Mouse (Mus musculus): ENCODE measurements around the gene Meis2. TPM values are rescaled to one million over a fixed set of nuclear protein-coding genes. Genes with fewer than 3 reads are reported as not detected.

Gene Meis2
- polyA plus RNA-seq, 2 experiments: 0.69 to 1.5 TPM

GRCm38 (mm10) chr2:115939849-115940248, 125.8 kb downstream of the Meis2 start:
- H3K9me3 ChIP-seq (ENCODE audit: control insufficient read depth, low read length): no peaks in the 10 kb centered on the region
- H3K9ac ChIP-seq (replicated peaks): no peak overlapping the region
- DNase-seq (ENCODE audit: low read depth in 3 of 3, low spot score in 3 of 3) (no peak), ATAC-seq (ENCODE audit: insufficient read depth) (no peak)
- WGBS (ENCODE audit: insufficient replicate concordance): 65% methylated on average over 5 of the region's 5 CpGs
- H3K36me3 ChIP-seq (replicated peaks; ENCODE audit: control insufficient read depth, insufficient read depth, low read depth): no peaks in the 10 kb centered on the region
- H3K4me2 ChIP-seq (ENCODE audit: low read depth): no peak overlapping the region
- no peak overlapping the region for H3K4me3 ChIP-seq (ENCODE audit: insufficient read depth in 1 of 2, low read depth in 2 of 2, low read length in 2 of 2)
- no peaks in the 10 kb centered on the region for H3K27me3 ChIP-seq (ENCODE audit: control insufficient read depth, insufficient read depth, low read length)
- no peak overlapping the region for H3K27ac ChIP-seq
- TF ChIP-seq EP300 (IDR thresholded peaks at IDR 0.05; ENCODE audit: low read depth) (no peak), CTCF (IDR thresholded peaks at IDR 0.05; ENCODE audit: low read depth) (no peak)
- no peaks in the 10 kb centered on the region for H3K4me1 ChIP-seq (replicated peaks; ENCODE audit: control insufficient read depth in 2 of 2, insufficient read depth in 2 of 2, low read length in 1 of 2)

- Histone ChIP-seq H3K4me3 (ENCODE audit: insufficient read depth in 1 of 2, low read depth in 2 of 2, low read length in 2 of 2) (no peak overlapping the region), H3K9ac (replicated peaks) (no peak overlapping the region), H3K4me2 (ENCODE audit: low read depth) (no peak overlapping the region), H3K27me3 (ENCODE audit: control insufficient read depth, insufficient read depth, low read length) (no peaks in the 10 kb centered on the region), H3K36me3 (replicated peaks; ENCODE audit: control insufficient read depth, insufficient read depth, low read depth) (no peaks in the 10 kb centered on the region), H3K27ac (no peak overlapping the region), H3K9me3 (ENCODE audit: control insufficient read depth, low read length) (no peaks in the 10 kb centered on the region), H3K4me1 (replicated peaks; ENCODE audit: control insufficient read depth in 2 of 2, insufficient read depth in 2 of 2, low read length in 1 of 2) (no peaks in the 10 kb centered on the region)
- TF ChIP-seq EP300 (IDR thresholded peaks at IDR 0.05; ENCODE audit: low read depth) (no peak), CTCF (IDR thresholded peaks at IDR 0.05; ENCODE audit: low read depth) (no peak)
- ATAC-seq (ENCODE audit: insufficient read depth): no peak
- no peak for DNase-seq (ENCODE audit: low read depth in 3 of 3, low spot score in 3 of 3)
- WGBS (ENCODE audit: insufficient replicate concordance): 68% methylated on average over 8 of the region's 8 CpGs
These were observed 126.6 kb downstream of the Meis2 start for GRCm38 (mm10) chr2:115938926-115939563.

GRCm38 (mm10) chr2:115938296-115938695, 127.3 kb downstream of the Meis2 start:
- no peak overlapping the region for H3K4me3 ChIP-seq (ENCODE audit: insufficient read depth in 1 of 2, low read depth in 2 of 2, low read length in 2 of 2)
- H3K9me3 ChIP-seq (ENCODE audit: control insufficient read depth, low read length): no peaks in the 10 kb centered on the region
- ATAC-seq (ENCODE audit: insufficient read depth) (no peak), DNase-seq (ENCODE audit: low read depth in 3 of 3, low spot score in 3 of 3) (no peak)
- TF ChIP-seq CTCF (IDR thresholded peaks at IDR 0.05; ENCODE audit: low read depth) (no peak), EP300 (IDR thresholded peaks at IDR 0.05; ENCODE audit: low read depth) (no peak)
- H3K27me3 ChIP-seq (ENCODE audit: control insufficient read depth, insufficient read depth, low read length): no peaks in the 10 kb centered on the region
- H3K9ac ChIP-seq (replicated peaks): no peak overlapping the region
- H3K4me2 ChIP-seq (ENCODE audit: low read depth): no peak overlapping the region
- no peaks in the 10 kb centered on the region for H3K36me3 ChIP-seq (replicated peaks; ENCODE audit: control insufficient read depth, insufficient read depth, low read depth)
- H3K27ac ChIP-seq: no peak overlapping the region
- no peaks in the 10 kb centered on the region for H3K4me1 ChIP-seq (replicated peaks; ENCODE audit: control insufficient read depth in 2 of 2, insufficient read depth in 2 of 2, low read length in 1 of 2)
- 77% methylated on average over 3 of the region's 3 CpGs for WGBS (ENCODE audit: insufficient replicate concordance)

GRCm38 (mm10) chr2:115937896-115938295, 127.7 kb downstream of the Meis2 start:
- ATAC-seq (ENCODE audit: insufficient read depth): no peak
- no peak overlapping the region for H3K27ac ChIP-seq
- H3K9ac ChIP-seq (replicated peaks): no peak overlapping the region
- no peaks in the 10 kb centered on the region for H3K27me3 ChIP-seq (ENCODE audit: control insufficient read depth, insufficient read depth, low read length)
- no peak for TF ChIP-seq CTCF (IDR thresholded peaks at IDR 0.05; ENCODE audit: low read depth)
- no peak for TF ChIP-seq EP300 (IDR thresholded peaks at IDR 0.05; ENCODE audit: low read depth)
- H3K4me1 ChIP-seq (replicated peaks; ENCODE audit: control insufficient read depth in 2 of 2, insufficient read depth in 2 of 2, low read length in 1 of 2): no peaks in the 10 kb centered on the region
- H3K4me3 ChIP-seq (ENCODE audit: insufficient read depth in 1 of 2, low read depth in 2 of 2, low read length in 2 of 2): no peak overlapping the region
- DNase-seq (ENCODE audit: low read depth in 3 of 3, low spot score in 3 of 3): no peak
- no peaks in the 10 kb centered on the region for H3K36me3 ChIP-seq (replicated peaks; ENCODE audit: control insufficient read depth, insufficient read depth, low read depth)
- H3K4me2 ChIP-seq (ENCODE audit: low read depth): no peak overlapping the region
- 50% methylated on average over 1 of the region's 1 CpGs for WGBS (ENCODE audit: insufficient replicate concordance)
- no peaks in the 10 kb centered on the region for H3K9me3 ChIP-seq (ENCODE audit: control insufficient read depth, low read length)

- no peaks in the 10 kb centered on the region for H3K27me3 ChIP-seq (ENCODE audit: control insufficient read depth, insufficient read depth, low read length)
- no peak overlapping the region for H3K4me3 ChIP-seq (ENCODE audit: insufficient read depth in 1 of 2, low read depth in 2 of 2, low read length in 2 of 2)
- 71% methylated on average over 9 of the region's 9 CpGs for WGBS (ENCODE audit: insufficient replicate concordance)
- no peaks in the 10 kb centered on the region for H3K4me1 ChIP-seq (replicated peaks; ENCODE audit: control insufficient read depth in 2 of 2, insufficient read depth in 2 of 2, low read length in 1 of 2)
- H3K36me3 ChIP-seq (replicated peaks; ENCODE audit: control insufficient read depth, insufficient read depth, low read depth): no peaks in the 10 kb centered on the region
- H3K9ac ChIP-seq (replicated peaks): no peak overlapping the region
- DNase-seq (ENCODE audit: low read depth in 3 of 3, low spot score in 3 of 3) (no peak), ATAC-seq (ENCODE audit: insufficient read depth) (no peak)
- no peaks in the 10 kb centered on the region for H3K9me3 ChIP-seq (ENCODE audit: control insufficient read depth, low read length)
- no peak for TF ChIP-seq CTCF (IDR thresholded peaks at IDR 0.05; ENCODE audit: low read depth)
- no peak for TF ChIP-seq EP300 (IDR thresholded peaks at IDR 0.05; ENCODE audit: low read depth)
- H3K4me2 ChIP-seq (ENCODE audit: low read depth): no peak overlapping the region
- H3K27ac ChIP-seq: no peak overlapping the region
These were observed 128.9 kb downstream of the Meis2 start for GRCm38 (mm10) chr2:115936786-115937185.

Measured in liver, embryonic 14.5 days (tissue).